Mouse (Mus musculus) layer of hippocampus, postnatal 36 days (tissue): ENCODE data around the gene Zc3h10. TPM values are rescaled to one million over a fixed set of nuclear protein-coding genes. Genes with fewer than 3 reads are reported as not detected.
"Not testable (repeated sequence)": the region's sequence is repeated elsewhere in the genome, so short reads cannot be mapped to it uniquely, and the experiment has no call there.

Experiments
- DNase-seq, 2 experiments: peaks; one replicate each; pipeline ENCODE4 v3.0.0; 2022
- total RNA-seq, 2 experiments: library from RNA; stranded (reverse); gene quantifications; 2 replicates each; pipeline ENCODE4 v1.2.3; 2021

The Zc3h10 gene
- total RNA-seq: 10 to 100 TPM; 14.1 to 14.3 TPM

- peak; percentile 95 for DNase-seq
Measured at GRCm38 (mm10) chr10:128547361-128548032, at the start of gene Zc3h10. Gene Zc3h10, minus strand, starts transcription at chr10:128547774.

GRCm38 (mm10) chr10:128592797-128593196 is 45.2 kb upstream of the Zc3h10 start:
- no peak for DNase-seq

- DNase-seq: no peak
Measured at GRCm38 (mm10) chr10:128591436-128591835, 43.9 kb upstream of the Zc3h10 start.

- peak in 1 of 2 experiments; percentile 28 for DNase-seq
Measured at GRCm38 (mm10) chr10:128590193-128590690, 42.7 kb upstream of the Zc3h10 start.

- peak in 1 of 2 experiments; percentile 15 for DNase-seq
Measured at GRCm38 (mm10) chr10:128589464-128590192, 42.1 kb upstream of the Zc3h10 start, which contains the start of gene Erbb3. Gene Erbb3, minus strand, starts transcription at chr10:128589652.

GRCm38 (mm10) chr10:128588775-128589463 is 41.3 kb upstream of the Zc3h10 start:
- no peak for DNase-seq

GRCm38 (mm10) chr10:128588136-128588535 is 40.6 kb upstream of the Zc3h10 start:
- no peak for DNase-seq

- DNase-seq: no peak
Measured at GRCm38 (mm10) chr10:128587697-128588096, 40.1 kb upstream of the Zc3h10 start.

- DNase-seq: no peak
Measured at GRCm38 (mm10) chr10:128587120-128587519, 39.5 kb upstream of the Zc3h10 start.

GRCm38 (mm10) chr10:128586546-128586945 is 39.0 kb upstream of the Zc3h10 start:
- DNase-seq: peak in 1 of 2 experiments; percentile 32

GRCm38 (mm10) chr10:128584386-128584785 is 36.8 kb upstream of the Zc3h10 start:
- DNase-seq: no peak

GRCm38 (mm10) chr10:128583644-128584043 is 36.1 kb upstream of the Zc3h10 start:
- DNase-seq: peak; percentile 16 to 22

- no peak for DNase-seq
Measured at GRCm38 (mm10) chr10:128579731-128580130, 32.2 kb upstream of the Zc3h10 start.

- no peak for DNase-seq
Measured at GRCm38 (mm10) chr10:128579298-128579697, 31.7 kb upstream of the Zc3h10 start.

- DNase-seq: no peak
Measured at GRCm38 (mm10) chr10:128578330-128578729, 30.8 kb upstream of the Zc3h10 start.

- DNase-seq: no peak
Measured at GRCm38 (mm10) chr10:128575063-128575462, 27.5 kb upstream of the Zc3h10 start.

- DNase-seq: peak; percentile 99 to 100
Measured at GRCm38 (mm10) chr10:128565788-128566531, 18.4 kb upstream of the Zc3h10 start, which contains the start of gene Pa2g4. Gene Pa2g4, minus strand, starts transcription at chr10:128565987.

GRCm38 (mm10) chr10:128565206-128565787 is 17.7 kb upstream of the Zc3h10 start:
- DNase-seq: no peak

- no peak for DNase-seq
Measured at GRCm38 (mm10) chr10:128563544-128563943, 16.0 kb upstream of the Zc3h10 start.

- DNase-seq: no peak
Measured at GRCm38 (mm10) chr10:128556963-128557362, 9.4 kb upstream of the Zc3h10 start.

GRCm38 (mm10) chr10:128556286-128556685 is 8.7 kb upstream of the Zc3h10 start:
- DNase-seq: no peak

GRCm38 (mm10) chr10:128555567-128555966 is 8.0 kb upstream of the Zc3h10 start:
- not testable (repeated sequence) for DNase-seq
